Mouse (Mus musculus) testis, adult 2 months (tissue): ENCODE measurements around the gene Cd200. TPM values are rescaled to one million over a fixed set of nuclear protein-coding genes. Genes with fewer than 3 reads are reported as not detected.

Experiments
- H3K27ac ChIP-seq: fragments of 200-500 bp; 2 replicates; pipeline ENCODE4 v1.5.1; 2012; ENCODE audit warnings: low read depth, low read length; ENCODE audit not compliant: control insufficient read depth, insufficient read depth
- H3K27me3 ChIP-seq: fragments of 200-500 bp; 2 replicates; pipeline ENCODE4 v1.6.1; 2012; ENCODE audit warnings: mild to moderate bottlenecking, low read length, moderate library complexity; ENCODE audit not compliant: control insufficient read depth, insufficient read depth
- H3K36me3 ChIP-seq: fragments of 200-500 bp; 2 replicates; pipeline ENCODE4 v1.6.1; 2012; ENCODE audit warnings: mild to moderate bottlenecking, low read length; ENCODE audit not compliant: control insufficient read depth, insufficient read depth
- H3K4me1 ChIP-seq: fragments of 200-500 bp; 2 replicates; pipeline ENCODE4 v1.6.1; 2012; ENCODE audit warnings: low read length; ENCODE audit not compliant: control insufficient read depth, insufficient read depth
- H3K4me3 ChIP-seq: fragments of 200-500 bp; 2 replicates; pipeline ENCODE4 v1.5.1; 2012; ENCODE audit warnings: low read depth, mild to moderate bottlenecking, low read length, moderate library complexity, mixed read lengths; ENCODE audit not compliant: control insufficient read depth
- CTCF ChIP-seq: fragments of 200-500 bp; IDR thresholded peaks from 2 replicates; pipeline ENCODE4 v1.5.1; 2012; ENCODE audit warnings: low read depth, mild to moderate bottlenecking, inconsistent platforms, low read length, moderate library complexity; ENCODE audit not compliant: control insufficient read depth, insufficient read depth, insufficient replicate concordance
- POLR2A ChIP-seq: fragments of 200-500 bp; IDR thresholded peaks from 2 replicates; pipeline ENCODE4 v1.6.1; 2012; ENCODE audit warnings: low read depth, mild to moderate bottlenecking, inconsistent platforms, low read length, moderate library complexity; ENCODE audit not compliant: control insufficient read depth
- polyA plus RNA-seq: library from polyadenylated mRNA; depleted of rRNA; stranded (reverse); fragments of >200 nt; gene quantifications from 2 replicates; pipeline ENCODE4 v1.2.3, GENCODE M21; 2012

Gene Cd200
- polyA plus RNA-seq, 1 experiment: 16.2 TPM

DNA sequence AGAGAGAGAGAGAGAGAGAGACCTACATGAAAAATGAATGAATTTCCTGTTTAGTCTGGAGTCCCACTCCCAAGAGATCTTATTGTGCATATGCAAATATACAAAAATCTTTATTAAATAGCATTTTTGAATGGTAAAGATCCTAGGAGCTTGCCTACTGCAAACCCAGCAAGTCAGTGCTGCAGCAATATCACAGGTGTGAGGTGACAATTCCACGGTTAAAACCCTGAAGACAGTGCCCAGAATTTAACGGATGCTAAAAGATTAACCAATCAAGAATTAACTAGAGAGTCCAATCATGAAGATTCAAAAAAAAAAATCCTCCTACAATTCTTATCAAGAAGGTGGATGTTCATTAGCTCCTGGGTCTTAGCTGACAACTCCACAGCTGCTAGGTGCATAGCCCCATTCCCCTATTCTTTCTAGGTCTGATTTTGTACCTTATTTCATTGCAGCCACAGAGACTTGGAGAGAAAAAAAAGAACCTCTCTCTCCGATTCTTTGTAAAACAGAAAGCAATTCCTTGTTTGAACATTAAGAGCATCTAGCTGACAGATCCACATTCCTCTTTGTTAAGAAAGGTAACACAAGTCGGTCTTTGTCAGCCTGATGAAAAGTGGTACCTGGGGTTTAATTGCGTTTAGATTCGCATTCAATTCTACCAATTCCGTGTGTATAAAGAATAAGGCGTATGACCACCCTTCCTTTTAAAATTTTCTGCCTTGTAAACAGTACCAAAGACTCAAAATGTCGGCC is 1.0 kb downstream of the Cd200 start:
- peak overlapping the region; percentile 84 for H3K27ac ChIP-seq
- H3K36me3 ChIP-seq: no peaks in the 10 kb centered on the region
- peaks cover 5% of the 10 kb centered on the region; the same call in 1 of the 2 replicates for H3K4me1 ChIP-seq
- no peak for TF ChIP-seq POLR2A
- no peak for TF ChIP-seq CTCF
- H3K27me3 ChIP-seq: no peaks in the 10 kb centered on the region
- peak overlapping the region; percentile 87; the same call in 1 of the 2 replicates for H3K4me3 ChIP-seq

DNA sequence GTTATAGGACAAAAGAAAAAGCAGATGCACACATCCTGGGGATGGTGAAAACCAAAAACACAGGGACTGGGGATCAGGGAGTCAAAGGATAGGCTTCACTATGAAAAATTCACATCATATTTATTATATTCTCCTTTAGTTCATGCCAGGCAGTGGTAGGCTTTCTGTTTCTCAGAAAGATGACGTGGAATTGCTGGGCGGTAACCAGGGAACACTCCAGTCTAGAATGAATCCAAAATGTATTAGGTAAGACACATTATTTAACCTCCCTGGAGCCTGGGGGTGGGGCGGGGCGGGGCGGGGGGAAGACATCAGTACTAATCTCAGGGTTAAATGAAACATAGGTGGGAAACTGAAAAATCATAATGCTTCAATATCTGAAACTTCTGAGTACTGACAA is 1.8 kb downstream of the Cd200 start:
- Histone ChIP-seq H3K27me3 (no peaks in the 10 kb centered on the region), H3K4me1 (peaks cover 5% of the 10 kb centered on the region; the same call in 1 of the 2 replicates), H3K27ac (no peak overlapping the region), H3K36me3 (no peaks in the 10 kb centered on the region), H3K4me3 (no peak overlapping the region)
- no peak for TF ChIP-seq CTCF

DNA sequence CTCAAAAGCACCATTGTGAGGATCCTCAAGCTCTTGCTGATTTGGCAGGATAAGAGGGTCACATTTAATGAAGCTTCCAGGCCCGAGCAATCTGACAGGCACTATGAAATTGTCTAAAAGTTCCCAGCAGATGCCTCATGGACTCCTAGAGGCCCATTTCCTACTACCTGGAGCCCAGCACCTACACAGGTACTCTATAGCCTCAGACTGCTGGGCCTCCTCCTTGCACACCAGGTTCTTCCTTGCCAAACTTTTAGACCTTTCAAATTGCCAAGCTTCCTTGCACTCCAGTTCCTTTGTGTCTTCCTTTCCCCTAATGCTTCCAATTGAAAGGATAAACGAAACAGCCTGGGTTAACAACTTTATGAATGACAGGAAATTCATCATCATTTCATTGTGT is 5.9 kb downstream of the Cd200 start:
- H3K27ac ChIP-seq: no peak overlapping the region
- H3K27me3 ChIP-seq: no peaks in the 10 kb centered on the region
- H3K36me3 ChIP-seq: no peaks in the 10 kb centered on the region
- TF ChIP-seq POLR2A: no peak
- TF ChIP-seq CTCF: no peak
- no peak overlapping the region for H3K4me3 ChIP-seq
- H3K4me1 ChIP-seq: no peaks in the 10 kb centered on the region; the same call in 1 of the 2 replicates

DNA sequence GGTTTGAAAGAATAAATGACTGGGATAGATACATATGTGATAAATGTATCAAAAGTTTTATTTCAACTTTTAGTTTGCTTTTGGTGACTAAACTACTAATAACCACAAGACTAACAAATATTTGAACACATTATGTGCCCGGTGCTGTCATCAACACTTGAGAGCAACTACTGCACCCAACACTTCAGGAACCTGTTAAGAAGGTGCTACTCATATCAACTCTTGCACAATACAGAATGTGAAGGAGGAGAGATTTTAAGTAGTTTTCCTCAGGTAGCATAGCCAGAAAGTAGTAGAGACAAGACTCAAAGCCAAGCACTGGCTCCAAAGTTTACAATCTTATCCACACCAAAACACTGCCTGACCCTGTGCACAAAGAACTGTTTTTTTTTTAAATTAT is 6.8 kb downstream of the Cd200 start:
- Histone ChIP-seq H3K36me3 (no peaks in the 10 kb centered on the region), H3K4me1 (no peaks in the 10 kb centered on the region; the same call in 1 of the 2 replicates), H3K27ac (no peak overlapping the region), H3K4me3 (no peak overlapping the region), H3K27me3 (no peaks in the 10 kb centered on the region)
- TF ChIP-seq POLR2A (no peak), CTCF (no peak)

DNA sequence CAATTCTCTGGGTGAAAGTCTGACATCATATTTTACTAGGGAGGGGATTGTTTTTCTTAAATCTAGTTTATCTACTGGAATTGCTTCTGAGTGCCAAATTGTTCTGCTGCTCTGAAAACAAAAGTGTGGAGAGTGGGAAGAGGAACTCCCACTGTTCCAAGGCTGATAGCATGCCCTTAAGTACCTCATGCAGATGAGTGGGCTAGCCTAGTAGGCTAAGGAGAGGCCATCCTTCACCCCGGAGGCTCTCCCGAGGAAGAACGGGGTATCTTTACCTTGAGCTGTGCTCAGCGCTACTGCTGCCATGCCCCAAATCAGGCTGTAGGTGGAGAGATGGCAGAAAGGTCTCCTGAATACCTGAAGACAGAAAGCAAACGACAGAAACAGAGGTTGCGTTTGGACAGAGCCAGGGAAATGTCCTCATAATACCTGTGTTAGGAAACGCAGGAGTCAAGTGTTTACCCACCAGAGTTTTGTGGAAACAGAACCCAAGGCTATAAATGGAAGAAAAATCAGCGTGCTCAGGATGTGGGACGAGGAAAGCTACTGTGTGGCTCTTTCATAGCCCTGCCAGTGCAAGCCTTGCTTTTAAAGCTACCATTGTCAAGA is 8.8 kb downstream of the Cd200 start:
- no peaks in the 10 kb centered on the region for H3K36me3 ChIP-seq
- H3K4me1 ChIP-seq: no peaks in the 10 kb centered on the region; the same call in 1 of the 2 replicates
- H3K4me3 ChIP-seq: no peak overlapping the region
- TF ChIP-seq POLR2A (no peak), CTCF (no peak)
- H3K27me3 ChIP-seq: no peaks in the 10 kb centered on the region
- peak overlapping the region; percentile 43; the same call in 1 of the 2 replicates for H3K27ac ChIP-seq

DNA sequence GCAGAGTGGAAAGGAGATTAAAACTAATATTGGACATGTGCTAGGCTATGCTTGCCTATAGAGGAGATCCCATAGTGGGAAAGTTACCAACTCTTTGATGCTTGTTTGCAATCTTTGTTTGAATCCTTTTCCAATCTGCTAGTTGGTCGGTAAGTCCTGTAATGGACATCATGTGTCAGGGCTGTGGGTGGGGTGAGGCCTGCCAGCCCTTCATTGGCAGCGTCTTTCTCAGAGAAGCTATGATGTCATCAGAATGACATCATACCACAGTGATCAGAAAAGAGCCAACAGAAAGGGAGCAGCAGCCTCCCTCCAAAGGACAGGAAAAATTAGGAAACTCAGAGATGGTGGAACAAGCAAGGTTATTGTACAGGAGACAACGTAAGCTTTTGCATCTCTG is 9.4 kb downstream of the Cd200 start:
- TF ChIP-seq POLR2A (no peak), CTCF (no peak)
- Histone ChIP-seq H3K36me3 (no peaks in the 10 kb centered on the region), H3K4me3 (no peak overlapping the region), H3K4me1 (no peaks in the 10 kb centered on the region; the same call in 1 of the 2 replicates), H3K27ac (peak overlapping the region; percentile 50; the same call in 1 of the 2 replicates), H3K27me3 (no peaks in the 10 kb centered on the region)

DNA sequence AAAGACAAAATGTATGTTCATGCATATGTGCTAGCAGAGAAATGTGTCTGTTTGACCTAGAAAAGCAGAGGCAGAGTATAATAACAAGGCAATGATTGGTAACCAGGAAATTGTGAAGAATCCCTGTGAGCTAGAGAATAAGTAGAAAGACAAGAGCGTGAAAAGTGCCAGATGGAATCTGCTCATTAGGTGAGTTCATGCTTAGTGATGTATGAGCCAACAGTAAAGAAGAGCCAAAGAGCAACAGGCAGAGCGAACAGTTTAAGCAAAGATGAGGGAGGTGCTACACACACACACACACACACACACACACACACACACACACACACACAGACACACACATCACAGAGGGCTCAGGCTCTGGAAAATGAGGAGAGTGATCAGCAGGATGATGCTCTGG is 11.4 kb downstream of the Cd200 start:
- no peak overlapping the region for H3K4me3 ChIP-seq
- H3K4me1 ChIP-seq: no peaks in the 10 kb centered on the region; the same call in 1 of the 2 replicates
- no peak overlapping the region for H3K27ac ChIP-seq
- no peaks in the 10 kb centered on the region for H3K27me3 ChIP-seq
- TF ChIP-seq CTCF (no peak), POLR2A (no peak)
- H3K36me3 ChIP-seq: no peaks in the 10 kb centered on the region
